Mouse (Mus musculus) C2C12 (cell line): ENCODE measurements around the gene Cebpa.

Source experiments
- CEBPB ChIP-seq: IDR thresholded peaks from one replicate; pipeline ENCODE4 v1.6.1; 2011; ENCODE audit warnings: low read depth, mild to moderate bottlenecking, control low read depth, moderate library complexity
- CTCF ChIP-seq: IDR thresholded peaks from one replicate; pipeline ENCODE4 v1.5.1; 2011; ENCODE audit not compliant: control insufficient read depth, insufficient read depth, insufficient read length
- FOSL1 ChIP-seq: IDR thresholded peaks from one replicate; pipeline ENCODE4 v1.8.0; 2011; ENCODE audit warnings: mild to moderate bottlenecking, low read length; ENCODE audit not compliant: poor library complexity, insufficient read depth, severe bottlenecking
- MAX ChIP-seq: IDR thresholded peaks from one replicate; pipeline ENCODE4 v1.6.1; 2011; ENCODE audit warnings: mild to moderate bottlenecking, control low read depth
- MYOD1 ChIP-seq: IDR thresholded peaks from one replicate; pipeline ENCODE4 v1.6.1; 2011; ENCODE audit warnings: low read depth; ENCODE audit not compliant: control insufficient read depth, insufficient read length
- USF1 ChIP-seq: IDR thresholded peaks from one replicate; pipeline ENCODE4 v1.6.1; 2011; ENCODE audit warnings: low read depth, mild to moderate bottlenecking, control low read depth, moderate library complexity

GRCm38 (mm10) chr7:35150860-35151259, 31.8 kb downstream of the Cebpa start:
- TF ChIP-seq CTCF = no peak
- no peak for TF ChIP-seq MAX
- no peak for TF ChIP-seq USF1
- TF ChIP-seq CEBPB = no peak
- TF ChIP-seq MYOD1 = no peak
- TF ChIP-seq FOSL1 = no peak
